Mouse (Mus musculus) intestine, postnatal 0 days (tissue): Measurements from ENCODE around the gene Pde4d. TPM values are rescaled to one million over a fixed set of nuclear protein-coding genes. Genes with fewer than 3 reads are reported as not detected.

Experiments used
- ATAC-seq: fragments of 200-750 bp; cut with Nextera tagmentation; 2 replicates; pipeline ENCODE4 v1.8.0; 2017; ENCODE audit warnings: mild to moderate bottlenecking, moderate TSS enrichment, moderate library complexity
- H3K27ac ChIP-seq: fragments of 300-500 bp; sonication (generic); 2 replicates; pipeline ENCODE4 v1.5.1; 2014; ENCODE audit warnings: mild to moderate bottlenecking, low read depth, low read length, moderate library complexity
- H3K27me3 ChIP-seq: fragments of 300-500 bp; sonication (generic); replicated peaks from 2 replicates; pipeline ENCODE4 v1.6.1; 2014; ENCODE audit warnings: low read length, mixed read lengths; ENCODE audit not compliant: control insufficient read depth, insufficient read depth
- H3K36me3 ChIP-seq: fragments of 300-500 bp; sonication (generic); 2 replicates; pipeline ENCODE4 v1.6.1; 2014; ENCODE audit warnings: mild to moderate bottlenecking, moderate library complexity; ENCODE audit not compliant: control insufficient read depth, insufficient read depth
- H3K4me1 ChIP-seq: fragments of 300-500 bp; sonication (generic); replicated peaks from 2 replicates; pipeline ENCODE4 v1.6.1; 2014; ENCODE audit warnings: antibody characterized with exemption, low read length, mixed read lengths; ENCODE audit not compliant: control insufficient read depth, insufficient read depth
- H3K4me2 ChIP-seq: fragments of 300-500 bp; sonication (generic); replicated peaks from 2 replicates; pipeline ENCODE4 v1.6.1; 2014; ENCODE audit warnings: low read depth, mild to moderate bottlenecking, moderate library complexity
- H3K4me3 ChIP-seq: fragments of 300-500 bp; sonication (generic); 2 replicates; pipeline ENCODE4 v1.5.1; 2014; ENCODE audit warnings: low read depth, low read length
- H3K9ac ChIP-seq: fragments of 300-500 bp; sonication (generic); 2 replicates; pipeline ENCODE4 v1.6.1; 2014; ENCODE audit warnings: mild to moderate bottlenecking, low read depth, low read length
- H3K9me3 ChIP-seq: fragments of 300-500 bp; sonication (generic); 2 replicates; pipeline ENCODE4 v1.6.1; 2016; ENCODE audit warnings: mixed run types; ENCODE audit not compliant: control insufficient read depth
- CTCF ChIP-seq: sonication (generic); IDR thresholded peaks from 2 replicates; pipeline ENCODE4 v1.5.1; 2016; ENCODE audit warnings: low read depth, mild to moderate bottlenecking, control low read depth, antibody characterized with exemption, moderate library complexity
- WGBS: fragments of 180-500 bp; shearing (Covaris S2); extraction: QIAGEN DNeasy Blood & Tissue Kit; methylation state at CpG from one replicate; pipeline ENCODE4 v1.1.7; 2014; 5-methylcytosine and 5-hydroxymethylcytosine counted together
- polyA plus RNA-seq: library from polyadenylated mRNA; unstranded; fragments of >200 nt; fragmentation: Nextera tagmentation; extraction: Ambion mirVana; gene quantifications from 2 replicates; pipeline ENCODE4 v1.2.1, GENCODE M21; 2015

The Pde4d gene
- polyA plus RNA-seq, 1 experiment from 2014 or later: 17.8 TPM

DNA sequence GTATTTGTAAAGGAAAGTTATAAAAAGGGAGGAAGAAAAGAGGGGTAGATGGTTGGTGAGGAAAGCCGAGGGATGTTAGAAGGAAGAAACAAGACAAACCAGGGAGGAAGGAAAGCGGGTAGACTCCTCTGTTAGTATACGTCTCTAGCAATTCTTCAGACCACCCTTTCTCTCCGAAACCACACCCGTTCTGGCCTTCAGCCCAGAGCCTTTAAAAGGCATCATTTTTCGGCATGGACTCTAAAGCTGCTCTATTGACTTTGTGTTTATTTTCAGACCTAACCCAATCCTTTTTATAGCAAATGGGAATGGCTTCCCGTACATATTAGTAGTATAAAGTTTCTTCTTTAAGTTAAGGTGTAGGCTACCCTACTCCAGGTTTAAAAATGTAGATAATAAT is 1057.0 kb downstream of the Pde4d start:
- ATAC-seq: no peak
- no peaks in the 10 kb centered on the region for H3K9me3 ChIP-seq
- no peak overlapping the region for H3K4me3 ChIP-seq
- H3K4me1 ChIP-seq: 0 out of 2 replicates have a peak, but pooled peaks cover 4% of the 10 kb centered on the region
- no peak overlapping the region for H3K4me2 ChIP-seq
- no peak for TF ChIP-seq CTCF
- no peaks in the 10 kb centered on the region for H3K36me3 ChIP-seq
- H3K9ac ChIP-seq: no peak overlapping the region
- 57% methylated on average over 7 of the region's 7 CpGs for WGBS
- H3K27me3 ChIP-seq: no peaks in the 10 kb centered on the region
- H3K27ac ChIP-seq: no peak overlapping the region

- Histone ChIP-seq H3K4me1 (no peaks in the 10 kb centered on the region), H3K9ac (no peak overlapping the region), H3K4me3 (no peak overlapping the region), H3K9me3 (no peaks in the 10 kb centered on the region), H3K27ac (peak overlapping the region; percentile 16; the same call in 1 of the 2 replicates), H3K27me3 (no peaks in the 10 kb centered on the region), H3K36me3 (no peaks in the 10 kb centered on the region), H3K4me2 (no peak overlapping the region)
- 59% methylated on average over 4 of the region's 4 CpGs for WGBS
- no peak for TF ChIP-seq CTCF
- ATAC-seq: peak; percentile 57
Observed at GRCm38 (mm10) chr13:109508472-109508871, 1058.7 kb downstream of the Pde4d start.

- H3K27me3 ChIP-seq: no peaks in the 10 kb centered on the region
- no peak overlapping the region for H3K4me3 ChIP-seq
- H3K36me3 ChIP-seq: no peaks in the 10 kb centered on the region
- WGBS: 97% methylated on average over 1 of the region's 1 CpGs
- no peak for TF ChIP-seq CTCF
- H3K9ac ChIP-seq: no peak overlapping the region
- no peak overlapping the region for H3K27ac ChIP-seq
- no peak overlapping the region for H3K4me2 ChIP-seq
- H3K4me1 ChIP-seq: no peaks in the 10 kb centered on the region
- H3K9me3 ChIP-seq: no peaks in the 10 kb centered on the region
- no peak for ATAC-seq
Observed at GRCm38 (mm10) chr13:109518194-109518593, 1068.4 kb downstream of the Pde4d start.

DNA sequence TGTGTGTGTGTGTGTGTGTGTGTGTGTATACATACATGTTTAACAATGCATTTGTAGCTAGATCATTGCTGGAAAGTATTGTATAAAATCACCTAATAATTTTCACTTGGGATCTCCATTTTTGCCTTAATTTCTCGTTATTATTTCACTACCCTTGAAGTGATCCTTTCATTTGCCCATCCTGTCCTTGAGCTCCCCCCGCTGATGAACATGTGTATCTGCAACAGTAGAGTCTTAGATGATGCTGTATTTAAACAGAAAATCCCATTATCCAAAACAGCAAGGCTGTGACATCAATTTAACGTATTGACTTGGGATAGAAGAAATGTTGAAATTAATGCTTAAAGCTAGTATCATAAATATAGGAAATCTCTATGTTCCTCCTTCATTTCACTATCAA is 1069.7 kb downstream of the Pde4d start:
- Histone ChIP-seq H3K36me3 (no peaks in the 10 kb centered on the region), H3K4me2 (no peak overlapping the region), H3K9me3 (no peaks in the 10 kb centered on the region), H3K27ac (no peak overlapping the region), H3K27me3 (no peaks in the 10 kb centered on the region), H3K4me1 (no peaks in the 10 kb centered on the region), H3K4me3 (no peak overlapping the region), H3K9ac (no peak overlapping the region)
- 29% methylated on average over 3 of the region's 3 CpGs for WGBS
- peak; percentile 85 for TF ChIP-seq CTCF
- no peak for ATAC-seq

DNA sequence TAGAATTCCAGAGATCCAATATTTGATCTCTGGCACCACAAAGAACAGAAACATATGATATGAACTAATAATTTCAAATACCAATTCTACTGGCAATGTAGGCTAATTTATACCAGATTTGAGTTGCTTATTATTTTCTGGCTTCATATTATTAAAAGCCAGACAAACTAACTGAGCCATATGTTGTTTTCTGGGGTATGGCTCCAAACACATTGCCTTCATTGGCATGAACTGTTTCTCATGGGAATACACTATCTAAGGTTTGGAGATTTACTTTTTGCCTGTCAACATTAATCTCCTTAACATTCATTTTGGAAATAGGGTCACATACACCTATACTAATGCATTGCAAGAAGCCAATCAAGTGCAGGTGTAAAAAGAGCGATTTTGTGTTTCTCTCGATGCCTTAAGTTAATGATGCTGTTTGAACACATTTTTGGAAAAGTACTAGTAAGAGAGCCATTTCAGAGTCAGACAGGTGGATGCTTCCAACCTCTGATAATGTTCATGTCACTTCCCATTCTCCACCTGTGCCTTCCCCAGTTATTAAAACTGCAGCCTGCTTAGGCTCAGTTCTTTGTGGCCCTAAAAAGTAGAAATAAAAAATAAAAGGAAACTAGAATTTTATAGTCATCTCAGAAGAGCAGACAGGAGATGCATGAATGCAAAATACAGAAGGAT is 1070.4 kb downstream of the Pde4d start:
- Histone ChIP-seq H3K4me1 (no peaks in the 10 kb centered on the region), H3K4me3 (no peak overlapping the region), H3K27me3 (no peaks in the 10 kb centered on the region), H3K27ac (no peak overlapping the region), H3K9me3 (no peaks in the 10 kb centered on the region), H3K4me2 (no peak overlapping the region), H3K36me3 (no peaks in the 10 kb centered on the region), H3K9ac (no peak overlapping the region)
- no peak for ATAC-seq
- no peak for TF ChIP-seq CTCF
- WGBS: 83% methylated on average over 2 of the region's 2 CpGs

GRCm38 (mm10) chr13:109533838-109534523 is 1084.2 kb downstream of the Pde4d start:
- 68% methylated on average over 3 of the region's 3 CpGs for WGBS
- Histone ChIP-seq H3K27me3 (no peaks in the 10 kb centered on the region), H3K9ac (no peak overlapping the region), H3K27ac (no peak overlapping the region), H3K4me3 (no peak overlapping the region), H3K4me1 (no peaks in the 10 kb centered on the region), H3K36me3 (no peaks in the 10 kb centered on the region), H3K4me2 (no peak overlapping the region), H3K9me3 (no peaks in the 10 kb centered on the region)
- no peak for ATAC-seq
- TF ChIP-seq CTCF: no peak
